Mouse (Mus musculus): ENCODE measurements around the gene Smco4.

GRCm38 (mm10) chr9:15578946-15579345, 85.7 kb downstream of the Smco4 start:
- no peak for TF ChIP-seq EP300 (optimal IDR thresholded peaks at IDR 0.05)
- no peak for TF ChIP-seq CTCF (IDR thresholded peaks at IDR 0.05; ENCODE audit: low read depth)
